Mouse (Mus musculus) embryonic facial prominence, embryonic 10.5 days (tissue): ENCODE measurements around the gene Kmt5b. TPM values are rescaled to one million over a fixed set of nuclear protein-coding genes. Genes with fewer than 3 reads are reported as not detected.

ENCODE experiments used
- DNase-seq: peaks from one replicate; pipeline ENCODE4 v3.0.0-alpha.2; 2017; ENCODE audit warnings: low spot score
- H3K27ac ChIP-seq: fragments of 300-500 bp; sonication (generic); replicated peaks from 2 replicates; pipeline ENCODE4 v1.5.1; 2016; ENCODE audit warnings: mild to moderate bottlenecking
- H3K27me3 ChIP-seq: fragments of 300-500 bp; sonication (generic); replicated peaks from 2 replicates; pipeline ENCODE4 v1.6.1; 2016; ENCODE audit warnings: low read depth, mild to moderate bottlenecking; ENCODE audit not compliant: poor library complexity, severe bottlenecking
- H3K36me3 ChIP-seq: fragments of 300-500 bp; sonication (generic); replicated peaks from 2 replicates; pipeline ENCODE4 v1.6.1; 2016; ENCODE audit warnings: mild to moderate bottlenecking, moderate library complexity
- H3K4me1 ChIP-seq: fragments of 300-500 bp; sonication (generic); 2 replicates; pipeline ENCODE4 v1.6.1; 2016
- H3K4me3 ChIP-seq: fragments of 300-500 bp; sonication (generic); 2 replicates; pipeline ENCODE4 v1.5.1; 2016; ENCODE audit warnings: mild to moderate bottlenecking, moderate library complexity
- H3K9me3 ChIP-seq: fragments of 300-500 bp; sonication (generic); 2 replicates; pipeline ENCODE4 v1.6.1; 2016; ENCODE audit warnings: mild to moderate bottlenecking
- WGBS: fragments of 180-500 bp; shearing (Covaris S2); methylation state at CpG from one replicate; pipeline ENCODE4 v1.1.7; 2016; 5-methylcytosine and 5-hydroxymethylcytosine counted together
- polyA plus RNA-seq: library from polyadenylated mRNA; unstranded; fragments of >200 nt; fragmentation: Nextera tagmentation; extraction: Ambion mirVana; gene quantifications from 2 replicates; pipeline ENCODE4 v1.2.1, GENCODE M21; 2016

The Kmt5b gene
- polyA plus RNA-seq, result 29.4 and 31.2 TPM in 2 replicates

DNA sequence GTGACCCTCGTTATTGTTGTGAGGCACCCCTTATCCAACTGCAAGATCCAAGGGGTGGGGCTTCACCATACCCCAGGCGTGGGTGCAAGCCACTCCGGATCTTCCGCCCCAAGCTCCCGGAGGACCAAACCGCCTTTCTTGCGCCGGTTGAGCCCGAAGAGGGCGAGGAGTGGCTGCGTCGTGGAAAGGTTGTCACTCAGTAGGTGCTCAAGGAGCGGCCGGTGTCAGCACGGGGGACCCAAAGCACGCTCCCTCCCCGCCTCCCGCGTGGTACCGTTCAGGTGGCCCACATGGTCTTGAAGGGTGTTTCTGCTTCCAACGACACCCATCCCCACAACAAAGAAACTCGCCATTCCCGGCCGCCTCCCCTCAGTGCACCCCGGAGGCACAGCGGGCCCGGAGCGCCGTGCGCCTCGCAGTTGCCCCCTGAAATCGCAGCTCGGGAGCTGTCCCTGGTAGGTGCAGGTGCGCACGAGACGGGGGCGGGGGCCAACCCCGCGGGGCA lies at the start of gene Kmt5b:
Kmt5b (plus strand) TSS at position 146 of the 505 bp plus-strand sequence.
- Histone ChIP-seq H3K4me3 (peak within 1 kb of the TSS; percentile 99), H3K27ac (peak within 1 kb of the TSS; percentile 100), H3K27me3 (no peaks in the 10 kb centered on the region), H3K9me3 (no peaks in the 10 kb centered on the region), H3K36me3 (peaks cover 8% of the 10 kb centered on the region), H3K4me1 (peaks cover 19% of the 10 kb centered on the region)
- WGBS, result under 1% methylated on average over 39 of the region's 39 CpGs
- no peak for DNase-seq

DNA sequence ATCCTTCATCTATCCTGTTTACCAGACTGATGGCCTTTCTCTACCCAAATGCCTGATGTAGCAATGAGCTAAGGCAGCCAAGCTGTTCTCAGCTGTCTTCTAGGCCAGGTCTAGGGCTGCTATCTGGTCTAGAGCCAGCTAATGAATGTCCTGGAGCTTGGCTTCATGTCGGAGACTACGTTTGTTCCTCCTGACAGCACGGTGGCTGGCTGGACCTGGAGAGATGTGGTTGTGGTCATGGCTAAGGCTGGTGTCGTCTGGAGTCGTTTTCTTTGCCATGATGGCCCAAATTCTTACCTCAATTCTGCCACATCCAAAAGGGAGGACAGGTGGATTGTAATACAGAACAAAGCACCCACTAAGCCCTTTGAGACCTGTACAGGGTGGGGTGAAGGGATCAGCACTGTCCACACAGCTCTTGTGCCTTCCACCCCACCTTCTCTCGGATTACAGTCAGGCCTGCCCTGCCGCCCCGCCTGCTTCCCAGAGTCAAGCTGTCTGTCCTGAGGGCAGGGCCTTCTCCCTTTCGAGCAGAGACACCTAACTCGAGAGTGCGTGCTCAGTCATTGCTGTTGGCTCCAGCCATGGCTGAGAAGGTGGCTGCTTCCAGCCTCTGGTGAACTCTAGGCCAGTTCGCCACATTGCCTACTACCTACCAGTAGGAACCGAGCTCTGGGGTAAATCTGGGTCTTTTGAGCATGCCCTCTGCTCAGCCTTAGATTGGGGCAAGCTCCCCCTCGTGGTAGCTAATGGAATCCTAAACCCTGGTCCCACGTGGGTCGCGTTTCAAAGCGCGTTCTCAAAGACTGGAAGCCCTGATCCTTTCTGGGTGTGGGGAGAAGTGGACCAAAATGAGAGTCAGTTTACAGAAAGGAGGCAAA lies 48.5 kb upstream of the Kmt5b start:
- H3K36me3 ChIP-seq, result peaks cover 52% of the 10 kb centered on the region
- peak; percentile 77 for DNase-seq
- 38% methylated on average over 19 of the region's 19 CpGs for WGBS
- H3K4me3 ChIP-seq, result peak overlapping the region; percentile 57
- H3K27me3 ChIP-seq, result no peaks in the 10 kb centered on the region
- peak overlapping the region; percentile 74 for H3K27ac ChIP-seq
- 0 out of 2 replicates have a peak, but pooled peaks cover 5% of the 10 kb centered on the region for H3K9me3 ChIP-seq
- H3K4me1 ChIP-seq, result peaks cover 18% of the 10 kb centered on the region

DNA sequence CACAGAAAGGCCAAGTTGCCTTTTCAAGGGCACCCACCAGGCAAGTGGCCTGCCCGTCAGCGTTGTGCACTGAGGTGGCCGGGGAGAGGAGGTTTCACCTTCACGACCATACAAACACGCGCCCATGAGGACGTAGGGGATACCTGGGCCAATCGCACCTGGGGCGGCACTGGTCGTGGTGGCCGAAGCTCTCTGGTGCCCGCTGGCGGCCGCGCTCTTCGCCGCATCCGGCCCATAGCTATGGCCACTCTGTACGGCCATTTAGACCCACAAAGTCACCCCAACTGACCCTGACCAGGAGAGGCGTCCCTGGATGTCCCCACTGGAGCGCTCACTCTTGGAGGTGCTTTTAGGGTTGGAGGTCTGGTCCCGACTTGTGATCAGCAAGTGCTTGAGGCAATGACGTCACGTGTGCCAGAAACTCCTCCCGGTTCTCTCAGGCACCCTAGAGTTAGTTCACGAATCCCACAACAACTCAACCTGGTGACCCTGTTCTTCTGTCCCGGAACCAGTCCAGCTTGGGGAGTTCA lies 47.8 kb upstream of the Kmt5b start:
- Histone ChIP-seq H3K4me3 (peak overlapping the region; percentile 57), H3K4me1 (peaks cover 18% of the 10 kb centered on the region), H3K9me3 (0 out of 2 replicates have a peak, but pooled peaks cover 6% of the 10 kb centered on the region), H3K27me3 (no peaks in the 10 kb centered on the region), H3K36me3 (peaks cover 45% of the 10 kb centered on the region), H3K27ac (peak overlapping the region; percentile 74)
- WGBS, result 2% methylated on average over 27 of the region's 27 CpGs
- peak; percentile 76 for DNase-seq

DNA sequence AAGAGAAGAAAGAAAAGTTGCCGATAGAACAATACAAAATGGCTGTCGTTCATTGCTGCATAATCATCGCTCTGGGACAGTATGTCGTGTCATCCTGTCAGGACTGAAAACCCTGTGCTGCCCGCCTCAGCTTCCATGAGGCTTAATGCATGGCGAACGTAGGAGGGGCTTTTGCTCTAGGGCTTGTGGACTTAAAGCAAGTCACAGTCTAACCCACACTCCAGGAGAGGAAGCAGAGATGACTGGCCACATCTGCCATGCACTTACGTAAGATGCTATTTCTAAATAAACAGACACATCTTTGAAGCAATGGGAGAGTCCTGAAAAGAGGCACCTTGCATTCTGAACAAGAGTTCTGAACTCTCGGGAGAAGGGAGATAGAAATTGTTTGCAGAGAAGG lies 44.1 kb upstream of the Kmt5b start:
- H3K4me3 ChIP-seq, result no peak overlapping the region
- no peak overlapping the region for H3K27ac ChIP-seq
- no peak for DNase-seq
- H3K9me3 ChIP-seq, result 0 out of 2 replicates have a peak, but pooled peaks cover 6% of the 10 kb centered on the region
- H3K4me1 ChIP-seq, result peaks cover 18% of the 10 kb centered on the region
- WGBS, result 92% methylated on average over 9 of the region's 9 CpGs
- peaks cover 7% of the 10 kb centered on the region for H3K36me3 ChIP-seq
- no peaks in the 10 kb centered on the region for H3K27me3 ChIP-seq

DNA sequence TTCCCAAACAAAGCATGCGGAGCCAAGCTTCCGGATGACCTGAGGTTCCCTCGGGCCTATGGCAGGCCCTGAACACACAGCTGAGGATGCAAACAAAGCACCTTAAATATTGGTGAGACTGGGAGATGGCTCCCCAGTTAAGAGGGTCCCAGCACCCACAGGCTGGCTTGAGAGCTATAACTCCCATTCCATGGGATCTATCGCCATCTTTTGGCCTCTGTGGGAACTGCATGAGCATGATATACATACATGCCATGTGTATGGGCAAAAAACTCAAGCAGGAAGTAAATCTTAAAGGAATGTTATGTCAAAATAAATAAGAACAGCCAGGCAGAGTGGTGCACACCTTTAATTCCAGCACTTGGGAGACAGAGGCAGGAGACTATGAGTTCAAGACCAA lies 43.3 kb upstream of the Kmt5b start:
- Histone ChIP-seq H3K4me3 (no peak overlapping the region), H3K4me1 (peaks cover 12% of the 10 kb centered on the region), H3K36me3 (no peaks in the 10 kb centered on the region), H3K27me3 (no peaks in the 10 kb centered on the region), H3K27ac (no peak overlapping the region), H3K9me3 (0 out of 2 replicates have a peak, but pooled peaks cover 6% of the 10 kb centered on the region)
- DNase-seq, result no peak
- WGBS, result 77% methylated on average over 4 of the region's 4 CpGs

DNA sequence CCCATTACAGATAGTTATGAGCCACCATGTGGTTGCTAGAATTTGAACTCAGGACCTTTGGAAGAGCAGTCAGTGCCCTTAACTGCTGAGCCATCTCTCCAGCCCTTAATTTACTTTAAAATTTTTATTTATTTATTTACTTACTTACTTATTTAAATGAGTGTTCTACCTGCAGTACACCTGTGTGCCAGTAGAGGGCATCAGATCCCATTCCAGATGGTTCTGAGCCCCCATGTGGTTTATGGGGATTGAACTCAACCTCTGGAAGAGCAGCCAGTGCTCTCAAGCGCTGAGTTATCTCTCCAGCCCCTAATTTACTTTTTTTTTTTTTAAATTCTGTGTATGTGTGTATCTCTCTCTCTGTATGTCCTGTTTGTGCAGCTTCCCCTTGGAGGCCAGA lies 42.4 kb upstream of the Kmt5b start:
- peak; percentile 65 for DNase-seq
- H3K9me3 ChIP-seq, result 0 out of 2 replicates have a peak, but pooled peaks cover 6% of the 10 kb centered on the region
- peaks cover 3% of the 10 kb centered on the region for H3K4me1 ChIP-seq
- H3K4me3 ChIP-seq, result no peak overlapping the region
- 33% methylated on average over 1 of the region's 1 CpGs for WGBS
- H3K36me3 ChIP-seq, result no peaks in the 10 kb centered on the region
- H3K27ac ChIP-seq, result no peak overlapping the region
- no peaks in the 10 kb centered on the region for H3K27me3 ChIP-seq

DNA sequence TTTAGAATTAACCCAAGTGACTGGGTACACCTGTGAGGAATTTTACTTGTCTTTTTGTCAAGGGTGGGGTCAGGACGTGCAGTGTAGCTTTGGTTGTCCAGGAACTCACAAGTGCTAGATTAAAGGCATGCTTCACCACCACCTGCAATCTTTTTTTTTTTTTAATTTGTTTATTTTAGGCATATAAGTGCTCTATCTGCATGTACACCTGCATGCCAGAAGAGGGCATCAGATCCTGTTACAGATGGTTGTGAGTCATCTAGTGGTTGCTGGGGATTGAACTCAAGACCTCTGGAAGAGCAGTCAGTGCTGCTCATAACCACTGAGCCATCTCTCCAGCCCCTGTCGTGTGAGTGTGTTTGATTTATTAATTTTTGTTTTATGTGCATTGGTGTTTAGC lies 38.3 kb upstream of the Kmt5b start:
- WGBS, result 61% methylated on average over 2 of the region's 2 CpGs
- no peaks in the 10 kb centered on the region for H3K36me3 ChIP-seq

DNA sequence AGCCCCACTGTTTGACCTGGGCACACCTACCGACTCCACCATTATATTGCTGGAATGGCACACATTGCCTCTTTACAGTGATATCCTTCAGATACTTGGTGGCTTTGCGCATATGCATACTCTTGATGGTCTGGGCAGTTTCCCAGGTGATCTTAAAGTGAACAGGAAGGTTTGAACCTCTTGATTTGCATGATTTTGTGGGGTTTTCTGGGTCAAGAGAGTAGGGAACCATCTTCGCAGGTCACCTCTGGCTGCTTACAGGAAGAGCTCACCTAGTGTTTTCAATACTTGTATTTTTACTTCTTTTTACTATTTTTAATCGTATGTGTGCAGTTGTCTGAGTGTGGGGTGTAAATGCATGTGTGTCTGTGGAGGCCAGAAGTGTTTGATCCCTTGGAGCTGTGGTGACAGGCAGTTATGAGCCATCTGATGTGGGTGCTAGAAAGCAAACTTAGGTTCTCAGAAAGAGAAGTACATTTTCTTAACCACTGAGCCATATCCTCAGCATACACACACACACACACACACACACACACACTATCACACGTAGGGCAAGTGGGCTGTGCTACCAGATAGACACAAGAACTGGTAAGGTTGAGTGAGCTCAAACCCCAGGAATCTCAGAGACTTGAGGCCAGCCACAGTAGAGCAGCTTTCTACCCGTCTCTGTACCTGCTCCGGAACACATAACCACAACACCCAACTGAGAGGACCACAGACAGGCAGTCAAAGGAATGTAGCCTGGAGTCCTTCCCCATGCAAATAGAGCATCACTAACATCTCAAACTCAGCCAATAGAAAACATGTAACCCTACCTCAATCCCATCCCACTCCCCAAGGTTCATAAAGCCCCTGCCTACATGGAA lies 36.2 kb upstream of the Kmt5b start:
- no peak overlapping the region for H3K4me3 ChIP-seq
- no peaks in the 10 kb centered on the region for H3K36me3 ChIP-seq
- no peaks in the 10 kb centered on the region for H3K9me3 ChIP-seq
- no peaks in the 10 kb centered on the region for H3K27me3 ChIP-seq
- H3K27ac ChIP-seq, result no peak overlapping the region
- H3K4me1 ChIP-seq, result no peaks in the 10 kb centered on the region
- 79% methylated on average over 7 of the region's 7 CpGs for WGBS
- no peak for DNase-seq

More for the DNA sequence above, 38.3 kb upstream of the Kmt5b start:
- H3K4me3 ChIP-seq, result no peak overlapping the region
- H3K4me1 ChIP-seq, result no peaks in the 10 kb centered on the region
- DNase-seq, result no peak
- no peaks in the 10 kb centered on the region for H3K27me3 ChIP-seq
- H3K9me3 ChIP-seq, result no peaks in the 10 kb centered on the region
- no peak overlapping the region for H3K27ac ChIP-seq

DNA sequence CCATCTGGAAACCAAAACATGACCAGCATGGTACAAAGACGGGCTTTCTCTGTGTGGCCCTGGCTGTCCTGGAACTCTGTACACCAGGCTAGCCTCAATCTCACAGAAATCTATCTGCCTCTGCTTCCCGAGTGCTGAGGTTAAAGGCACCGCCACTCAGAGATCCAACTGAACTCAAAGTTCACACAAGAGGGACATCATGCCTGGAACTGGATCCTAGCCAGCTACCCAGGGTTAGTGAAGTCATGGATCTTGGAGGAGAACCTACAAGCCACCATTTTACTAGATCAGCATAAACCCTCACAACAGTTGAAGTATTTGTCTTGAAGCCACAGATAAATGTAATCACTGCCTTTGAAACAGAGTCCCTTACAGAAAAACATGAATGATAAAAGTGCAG lies 31.2 kb upstream of the Kmt5b start:
- Histone ChIP-seq H3K4me1 (no peaks in the 10 kb centered on the region), H3K9me3 (no peaks in the 10 kb centered on the region), H3K36me3 (no peaks in the 10 kb centered on the region), H3K27me3 (no peaks in the 10 kb centered on the region), H3K4me3 (no peak overlapping the region), H3K27ac (no peak overlapping the region)
- WGBS, result 90% methylated on average over 3 of the region's 3 CpGs
- DNase-seq, result no peak

DNA sequence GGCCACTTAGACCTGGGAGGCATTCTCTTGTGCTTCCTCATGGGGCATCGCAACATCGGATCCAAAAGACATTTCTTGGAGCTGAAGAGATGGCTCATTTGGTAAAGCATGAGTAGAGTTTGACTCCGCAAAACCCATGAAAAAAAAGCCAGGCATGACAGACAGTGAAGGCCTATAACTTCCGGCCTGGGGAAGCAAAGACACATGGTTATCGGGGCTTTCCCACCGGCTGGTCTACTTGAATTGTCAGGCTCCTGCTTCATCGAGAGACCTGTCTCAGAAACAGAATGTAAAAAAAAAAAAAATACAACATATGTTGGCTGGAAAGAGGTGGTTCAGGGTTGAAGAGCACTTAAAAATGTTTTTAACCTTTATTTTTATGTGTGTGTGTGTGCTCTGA lies 27.6 kb upstream of the Kmt5b start:
- Histone ChIP-seq H3K4me3 (no peak overlapping the region), H3K9me3 (no peaks in the 10 kb centered on the region), H3K27me3 (no peaks in the 10 kb centered on the region), H3K4me1 (peaks cover 16% of the 10 kb centered on the region), H3K27ac (no peak overlapping the region), H3K36me3 (no peaks in the 10 kb centered on the region)
- DNase-seq, result no peak
- 91% methylated on average over 7 of the region's 7 CpGs for WGBS

DNA sequence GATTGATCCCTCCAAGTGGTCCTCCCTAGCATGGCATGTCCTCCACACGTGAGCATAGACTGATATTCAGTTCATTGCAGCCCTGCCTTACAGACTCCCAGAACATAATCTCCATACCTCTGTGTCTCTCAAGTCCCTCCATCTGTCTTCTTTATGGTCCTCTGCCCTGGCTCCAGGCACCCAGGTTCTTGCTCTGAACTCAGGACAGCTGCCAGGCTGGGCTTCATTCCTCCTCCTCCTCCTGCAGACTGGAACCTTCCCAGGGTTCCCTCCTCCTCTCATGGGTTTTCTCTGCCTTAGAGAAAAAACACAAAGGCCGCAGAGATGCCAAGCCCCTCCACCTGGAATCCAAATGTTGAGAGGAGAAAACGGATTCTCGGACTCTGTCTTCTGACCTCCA lies 24.5 kb upstream of the Kmt5b start:
- H3K27ac ChIP-seq, result peak overlapping the region; percentile 31; the same call in 1 of the 2 replicates
- DNase-seq, result no peak
- H3K9me3 ChIP-seq, result peaks cover 7% of the 10 kb centered on the region; the same call in 1 of the 2 replicates
- H3K36me3 ChIP-seq, result no peaks in the 10 kb centered on the region
- H3K4me3 ChIP-seq, result no peak overlapping the region
- H3K4me1 ChIP-seq, result peaks cover 16% of the 10 kb centered on the region
- no peaks in the 10 kb centered on the region for H3K27me3 ChIP-seq
- WGBS, result 51% methylated on average over 4 of the region's 4 CpGs

DNA sequence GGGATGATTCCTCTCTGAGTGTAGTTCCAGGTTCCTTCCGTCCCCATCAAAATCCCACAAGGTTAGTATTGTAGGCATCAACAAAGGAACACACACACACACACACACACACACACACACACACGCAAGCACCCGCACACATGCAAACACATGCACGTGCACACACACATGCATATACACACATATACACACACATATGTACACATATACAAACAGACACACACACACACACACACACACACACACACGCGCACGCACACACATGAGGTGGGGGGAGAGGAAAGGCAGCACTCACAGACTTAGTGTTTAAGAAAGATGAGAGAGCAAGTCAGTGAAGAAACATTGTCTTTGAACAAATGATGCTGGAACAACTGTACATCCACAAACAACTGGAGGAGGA lies 23.9 kb upstream of the Kmt5b start:
- H3K36me3 ChIP-seq, result no peaks in the 10 kb centered on the region
- H3K9me3 ChIP-seq, result peaks cover 9% of the 10 kb centered on the region
- H3K27ac ChIP-seq, result peak overlapping the region; percentile 88; the same call in 1 of the 2 replicates
- 88% methylated on average over 7 of the region's 7 CpGs for WGBS
- no peaks in the 10 kb centered on the region for H3K27me3 ChIP-seq
- peaks cover 16% of the 10 kb centered on the region for H3K4me1 ChIP-seq
- DNase-seq, result no peak
- no peak overlapping the region for H3K4me3 ChIP-seq
